Mouse (Mus musculus): Measurements from ENCODE around the gene Olfr532. TPM values are rescaled to one million over a fixed set of nuclear protein-coding genes. Genes with fewer than 3 reads are reported as not detected.
"Not testable (repeated sequence)": the region's sequence is repeated elsewhere in the genome, so short reads cannot be mapped to it uniquely, and the experiment has no call there.

Olfr532 gene
- not detected for total RNA-seq (2021)
- long read RNA-seq, experiment 1 = 0 reads
- long read RNA-seq, experiment 2 = 0 reads

- no peak within 1 kb of the TSS for H3K27ac ChIP-seq
- no peak for DNase-seq (ENCODE audit: low spot score in 2 of 2)
- TF ChIP-seq CTCF (conservative IDR thresholded peaks at IDR 0.05) = no peak
- H3K4me3 ChIP-seq = no peak within 1 kb of the TSS
These were observed at the start of gene Olfr532 for GRCm38 (mm10) chr7:140421539-140421938. TSS of gene Olfr532 (minus strand) at chr7:140421639.

- H3K4me3 ChIP-seq; H3K27ac ChIP-seq; DNase-seq (ENCODE audit: low spot score in 2 of 2): not testable (repeated sequence)
These were observed 41.6 kb upstream of the Olfr532 start, which contains the start of gene Olfr533 for GRCm38 (mm10) chr7:140463070-140463469. TSS of gene Olfr533 (plus strand) at chr7:140463370.

- no peak overlapping the region for H3K4me3 ChIP-seq
- TF ChIP-seq CTCF (conservative IDR thresholded peaks at IDR 0.05) = peak; percentile 66
- no peak overlapping the region for H3K27ac ChIP-seq
- DNase-seq (ENCODE audit: low spot score in 2 of 2) = no peak
These were observed 21.7 kb upstream of the Olfr532 start for GRCm38 (mm10) chr7:140443141-140443540.

GRCm38 (mm10) chr7:140402818-140403217, 18.6 kb downstream of the Olfr532 start, which contains the start of gene Olfr531:
TSS of gene Olfr531 (minus strand) at chr7:140402918.
- no peak for DNase-seq (ENCODE audit: low spot score in 2 of 2)
- no peak within 1 kb of the TSS for H3K27ac ChIP-seq
- H3K4me3 ChIP-seq = no peak within 1 kb of the TSS
- TF ChIP-seq CTCF (conservative IDR thresholded peaks at IDR 0.05) = no peak

GRCm38 (mm10) chr7:140376911-140377310, 44.5 kb downstream of the Olfr532 start:
- TF ChIP-seq CTCF (conservative IDR thresholded peaks at IDR 0.05) = no peak
- DNase-seq (ENCODE audit: low spot score in 2 of 2) = no peak
- H3K27ac ChIP-seq = no peak overlapping the region
- no peak overlapping the region for H3K4me3 ChIP-seq

- Histone ChIP-seq H3K4me3 (no peak within 1 kb of the TSS), H3K27ac (no peak within 1 kb of the TSS)
- no peak for TF ChIP-seq CTCF (conservative IDR thresholded peaks at IDR 0.05)
- no peak for DNase-seq (ENCODE audit: low spot score in 2 of 2)
These were observed 45.2 kb downstream of the Olfr532 start, which contains the start of gene Olfr530 for GRCm38 (mm10) chr7:140376231-140376630. TSS of gene Olfr530 (minus strand) at chr7:140376331.

GRCm38 (mm10) chr7:140374300-140374699, 47.1 kb downstream of the Olfr532 start:
- no peak for TF ChIP-seq CTCF (conservative IDR thresholded peaks at IDR 0.05)
- DNase-seq (ENCODE audit: low spot score in 2 of 2) = no peak
- Histone ChIP-seq H3K27ac (no peak overlapping the region), H3K4me3 (no peak overlapping the region)

Other genes with a start within 250 kb of the Olfr532 start
- under 1 TPM; 0.10 to 0.20 TPM for gene Olfr523, start 248.4 kb downstream of the Olfr532 start, total RNA-seq (2021)
- not detected for gene Olfr524, start 215.7 kb downstream of the Olfr532 start, total RNA-seq (2021)
- under 1 TPM; 0.44 to 0.56 TPM for gene Cd163l1, start 203.4 kb downstream of the Olfr532 start, total RNA-seq (2021)
- under 1 TPM in 1 of 2 experiments, not detected in 1; 0.12 TPM for gene 5830411N06Rik, start 174.4 kb downstream of the Olfr532 start, total RNA-seq (2021)
- not detected for gene Olfr525, start 100.8 kb downstream of the Olfr532 start, total RNA-seq (2021)
- not detected for gene Olfr527, start 87.6 kb downstream of the Olfr532 start, total RNA-seq (2021)
- not detected for gene Olfr60, start 60.0 kb downstream of the Olfr532 start, total RNA-seq (2021)
- gene Olfr530, start 45.3 kb downstream of the Olfr532 start, total RNA-seq (2021) = not detected
- not detected for gene Olfr531, start 18.7 kb downstream of the Olfr532 start, total RNA-seq (2021)
- not detected for gene Olfr533, start 41.7 kb upstream of the Olfr532 start, total RNA-seq (2021)
- under 1 TPM; 0.20 to 0.25 TPM for gene Olfr535, start 62.6 kb upstream of the Olfr532 start, total RNA-seq (2021)
- gene Olfr536, start 85.8 kb upstream of the Olfr532 start, total RNA-seq (2021) = not detected
- gene Olfr538, start 146.2 kb upstream of the Olfr532 start, total RNA-seq (2021) = under 1 TPM in 1 of 2 experiments, not detected in 1; 0.25 TPM
- under 1 TPM; 0.31 to 0.37 TPM for gene Olfr46, start 179.6 kb upstream of the Olfr532 start, total RNA-seq (2021)
- gene Olfr61, start 207.3 kb upstream of the Olfr532 start, total RNA-seq (2021) = under 1 TPM in 1 of 2 experiments, not detected in 1; 0.29 TPM
- gene Olfr53, start 224.8 kb upstream of the Olfr532 start, total RNA-seq (2021) = under 1 TPM in 1 of 2 experiments, not detected in 1; 0.34 TPM
- under 1 TPM; 0.20 to 0.23 TPM for gene Olfr539, start 238.3 kb upstream of the Olfr532 start, total RNA-seq (2021)

Measured in layer of hippocampus, adult 2 months (tissue).